Mouse (Mus musculus) right cerebral cortex, postnatal 4 days (tissue): Measurements from ENCODE around the gene Tiam1.

Source experiments
- DNase-seq: peaks from one replicate; pipeline ENCODE4 v3.0.0-alpha.2; 2022

Gene Tiam1

GRCm38 (mm10) chr16:90045611-90046010 lies 98.0 kb downstream of the Tiam1 start:
- no peak for DNase-seq

GRCm38 (mm10) chr16:90044004-90044754 lies 99.4 kb downstream of the Tiam1 start:
- no peak for DNase-seq

GRCm38 (mm10) chr16:90042874-90043273 lies 100.7 kb downstream of the Tiam1 start:
- DNase-seq = no peak

GRCm38 (mm10) chr16:90042386-90042785 lies 101.2 kb downstream of the Tiam1 start:
- no peak for DNase-seq

- peak; percentile 34 for DNase-seq
Measured at GRCm38 (mm10) chr16:90040771-90041364, 102.7 kb downstream of the Tiam1 start.

GRCm38 (mm10) chr16:90035595-90036110 lies 107.9 kb downstream of the Tiam1 start:
- DNase-seq = no peak

GRCm38 (mm10) chr16:90030355-90030754 lies 113.2 kb downstream of the Tiam1 start:
- no peak for DNase-seq

- DNase-seq = no peak
Measured at GRCm38 (mm10) chr16:90027886-90028285, 115.7 kb downstream of the Tiam1 start.

- no peak for DNase-seq
Measured at GRCm38 (mm10) chr16:90025526-90026172, 117.9 kb downstream of the Tiam1 start.

GRCm38 (mm10) chr16:90023665-90024010 lies 119.9 kb downstream of the Tiam1 start:
- no peak for DNase-seq

- DNase-seq = no peak
Measured at GRCm38 (mm10) chr16:90022932-90023664, 120.5 kb downstream of the Tiam1 start.

- no peak for DNase-seq
Measured at GRCm38 (mm10) chr16:90016046-90016445, 127.5 kb downstream of the Tiam1 start.

GRCm38 (mm10) chr16:90014596-90014995 lies 129.0 kb downstream of the Tiam1 start:
- no peak for DNase-seq

GRCm38 (mm10) chr16:90011521-90012181 lies 131.9 kb downstream of the Tiam1 start:
- peak; percentile 56 for DNase-seq

GRCm38 (mm10) chr16:90008504-90008903 lies 135.1 kb downstream of the Tiam1 start:
- no peak for DNase-seq

GRCm38 (mm10) chr16:90007391-90007977 lies 136.1 kb downstream of the Tiam1 start:
- DNase-seq = no peak

- DNase-seq = no peak
Measured at GRCm38 (mm10) chr16:90003556-90003955, 140.0 kb downstream of the Tiam1 start.

GRCm38 (mm10) chr16:89995155-89995554 lies 148.4 kb downstream of the Tiam1 start:
- no peak for DNase-seq

GRCm38 (mm10) chr16:89993991-89994825 lies 149.4 kb downstream of the Tiam1 start:
- no peak for DNase-seq

- no peak for DNase-seq
Measured at GRCm38 (mm10) chr16:89993506-89993905, 150.1 kb downstream of the Tiam1 start.

GRCm38 (mm10) chr16:89991701-89992152 lies 151.8 kb downstream of the Tiam1 start:
- DNase-seq = no peak
